Mouse (Mus musculus): ENCODE data around the gene Mapkapk3. TPM values are rescaled to one million over a fixed set of nuclear protein-coding genes. Genes with fewer than 3 reads are reported as not detected.

Gene Mapkapk3
- polyA plus RNA-seq, 1 experiment from 2014 or later: 3.9 TPM

GRCm38 (mm10) chr9:107246170-107246569, 43.5 kb downstream of the Mapkapk3 start:
- Histone ChIP-seq H3K9me3 (replicated peaks) (no peaks in the 10 kb centered on the region), H3K4me3 (no peak overlapping the region), H3K36me3 (no peaks in the 10 kb centered on the region), H3K27ac (replicated peaks) (no peak overlapping the region), H3K4me1 (no peaks in the 10 kb centered on the region), H3K27me3 (ENCODE audit: low read depth, poor library complexity, severe bottlenecking) (no peaks in the 10 kb centered on the region)
- no peak for DNase-seq (ENCODE audit: low spot score)
- WGBS: 64% methylated on average over 4 of the region's 4 CpGs

GRCm38 (mm10) chr9:107245311-107245710, 44.4 kb downstream of the Mapkapk3 start:
- WGBS: 88% methylated on average over 4 of the region's 4 CpGs
- no peaks in the 10 kb centered on the region for H3K36me3 ChIP-seq
- no peaks in the 10 kb centered on the region for H3K9me3 ChIP-seq (replicated peaks)
- no peak overlapping the region for H3K27ac ChIP-seq (replicated peaks)
- no peaks in the 10 kb centered on the region; the same call in 1 of the 2 replicates for H3K27me3 ChIP-seq (ENCODE audit: low read depth, poor library complexity, severe bottlenecking)
- H3K4me1 ChIP-seq: no peaks in the 10 kb centered on the region
- H3K4me3 ChIP-seq: no peak overlapping the region
- no peak for DNase-seq (ENCODE audit: low spot score)

GRCm38 (mm10) chr9:107236151-107236550, 53.5 kb downstream of the Mapkapk3 start:
- no peaks in the 10 kb centered on the region for H3K9me3 ChIP-seq (replicated peaks)
- DNase-seq (ENCODE audit: low spot score): no peak
- H3K4me1 ChIP-seq: peaks cover 11% of the 10 kb centered on the region
- H3K27ac ChIP-seq (replicated peaks): no peak overlapping the region
- WGBS: 78% methylated on average over 5 of the region's 5 CpGs
- no peak overlapping the region for H3K4me3 ChIP-seq
- H3K36me3 ChIP-seq: no peaks in the 10 kb centered on the region
- peaks cover 76% of the 10 kb centered on the region for H3K27me3 ChIP-seq (ENCODE audit: low read depth, poor library complexity, severe bottlenecking)

GRCm38 (mm10) chr9:107235261-107235660, 54.4 kb downstream of the Mapkapk3 start:
- H3K27me3 ChIP-seq (ENCODE audit: low read depth, poor library complexity, severe bottlenecking): peaks cover 85% of the 10 kb centered on the region
- no peak for DNase-seq (ENCODE audit: low spot score)
- H3K4me3 ChIP-seq: no peak overlapping the region
- H3K9me3 ChIP-seq (replicated peaks): no peaks in the 10 kb centered on the region
- H3K27ac ChIP-seq (replicated peaks): no peak overlapping the region
- no peaks in the 10 kb centered on the region for H3K36me3 ChIP-seq
- H3K4me1 ChIP-seq: peaks cover 18% of the 10 kb centered on the region
- 74% methylated on average over 5 of the region's 5 CpGs for WGBS

GRCm38 (mm10) chr9:107232140-107232539, 57.5 kb downstream of the Mapkapk3 start:
- H3K4me3 ChIP-seq: peak overlapping the region; percentile 75
- 23% methylated on average over 9 of the region's 9 CpGs for WGBS
- peaks cover 18% of the 10 kb centered on the region for H3K4me1 ChIP-seq
- H3K36me3 ChIP-seq: no peaks in the 10 kb centered on the region
- peak overlapping the region; percentile 90 for H3K27ac ChIP-seq (replicated peaks)
- no peak for DNase-seq (ENCODE audit: low spot score)
- H3K27me3 ChIP-seq (ENCODE audit: low read depth, poor library complexity, severe bottlenecking): peaks cover 90% of the 10 kb centered on the region
- no peaks in the 10 kb centered on the region for H3K9me3 ChIP-seq (replicated peaks)

- peaks cover 18% of the 10 kb centered on the region for H3K4me1 ChIP-seq
- no peaks in the 10 kb centered on the region for H3K9me3 ChIP-seq (replicated peaks)
- WGBS: under 1% methylated on average over 87 of the region's 87 CpGs
- peaks cover 85% of the 10 kb centered on the region for H3K27me3 ChIP-seq (ENCODE audit: low read depth, poor library complexity, severe bottlenecking)
- H3K36me3 ChIP-seq: no peaks in the 10 kb centered on the region
- H3K4me3 ChIP-seq: peak within 1 kb of the TSS; percentile 75
- DNase-seq (ENCODE audit: low spot score): peak; percentile 78
- H3K27ac ChIP-seq (replicated peaks): peak within 1 kb of the TSS; percentile 90
These were observed 58.0 kb downstream of the Mapkapk3 start, which contains the start of gene Dock3 for GRCm38 (mm10) chr9:107231539-107232139. Gene Dock3 (minus strand): TSS chr9:107231909.

GRCm38 (mm10) chr9:107230991-107231538, 58.6 kb downstream of the Mapkapk3 start:
- peak overlapping the region; percentile 90 for H3K27ac ChIP-seq (replicated peaks)

GRCm38 (mm10) chr9:107224597-107224996, 65.1 kb downstream of the Mapkapk3 start:
- no peaks in the 10 kb centered on the region for H3K36me3 ChIP-seq
- no peak overlapping the region for H3K27ac ChIP-seq (replicated peaks)
- no peak overlapping the region for H3K4me3 ChIP-seq
- no peaks in the 10 kb centered on the region for H3K4me1 ChIP-seq
- DNase-seq (ENCODE audit: low spot score): no peak
- no peaks in the 10 kb centered on the region for H3K9me3 ChIP-seq (replicated peaks)
- 79% methylated on average over 1 of the region's 1 CpGs for WGBS
- H3K27me3 ChIP-seq (ENCODE audit: low read depth, poor library complexity, severe bottlenecking): peaks cover 15% of the 10 kb centered on the region

More at GRCm38 (mm10) chr9:107230991-107231538, 58.6 kb downstream of the Mapkapk3 start:
- Histone ChIP-seq H3K4me1 (peaks cover 18% of the 10 kb centered on the region), H3K36me3 (no peaks in the 10 kb centered on the region), H3K27me3 (ENCODE audit: low read depth, poor library complexity, severe bottlenecking) (peaks cover 79% of the 10 kb centered on the region), H3K9me3 (replicated peaks) (no peaks in the 10 kb centered on the region), H3K4me3 (peak overlapping the region; percentile 75)
- peak; percentile 64 for DNase-seq (ENCODE audit: low spot score)
- WGBS: 2% methylated on average over 50 of the region's 50 CpGs

Small RNA genes within 50 kb of the gene (microRNA-seq; reads per million reads assigned to microRNA genes)
- not detected for gene Gm22238

Other genes starting within 250 kb of the Mapkapk3 start
- 4.2 and 4.4 TPM in 2 replicates for gene Dock3, start 58.0 kb downstream of the Mapkapk3 start, polyA plus RNA-seq (2016; fragmentation: Nextera tagmentation; extraction: Ambion mirVana)
- gene Cish, start 6.1 kb upstream of the Mapkapk3 start, polyA plus RNA-seq (2016; fragmentation: Nextera tagmentation; extraction: Ambion mirVana): 7.3 and 7.5 TPM in 2 replicates
- gene Hemk1, start 48.5 kb upstream of the Mapkapk3 start, polyA plus RNA-seq (2016; fragmentation: Nextera tagmentation; extraction: Ambion mirVana): 13.5 and 15.2 TPM in 2 replicates
- 1.8 and 2.5 TPM in 2 replicates for gene 6430571L13Rik, start 50.7 kb upstream of the Mapkapk3 start, polyA plus RNA-seq (2016; fragmentation: Nextera tagmentation; extraction: Ambion mirVana)
- 1.00 and 1.7 TPM in 2 replicates for gene Cacna2d2, start 109.7 kb upstream of the Mapkapk3 start, polyA plus RNA-seq (2016; fragmentation: Nextera tagmentation; extraction: Ambion mirVana)
- gene Tmem115, start 244.1 kb upstream of the Mapkapk3 start, polyA plus RNA-seq (2016; fragmentation: Nextera tagmentation; extraction: Ambion mirVana): 38.6 and 39.5 TPM in 2 replicates

All from midbrain, embryonic 10.5 days (tissue).